Mouse (Mus musculus) embryonic fibroblast, embryonic 13.5 days (primary cell): ENCODE measurements around the gene Idh3a.

ENCODE experiments used
- CTCF ChIP-seq: IDR thresholded peaks from 2 replicates; pipeline ENCODE4 v1.5.1; 2011; ENCODE audit warnings: mild to moderate bottlenecking, control low read depth, low read length, moderate library complexity, borderline replicate concordance; ENCODE audit not compliant: insufficient read depth
- POLR2A ChIP-seq: IDR thresholded peaks from 2 replicates; pipeline ENCODE4 v1.6.1; 2011; ENCODE audit warnings: low read depth, mild to moderate bottlenecking, control low read depth, low read length, moderate library complexity

DNA sequence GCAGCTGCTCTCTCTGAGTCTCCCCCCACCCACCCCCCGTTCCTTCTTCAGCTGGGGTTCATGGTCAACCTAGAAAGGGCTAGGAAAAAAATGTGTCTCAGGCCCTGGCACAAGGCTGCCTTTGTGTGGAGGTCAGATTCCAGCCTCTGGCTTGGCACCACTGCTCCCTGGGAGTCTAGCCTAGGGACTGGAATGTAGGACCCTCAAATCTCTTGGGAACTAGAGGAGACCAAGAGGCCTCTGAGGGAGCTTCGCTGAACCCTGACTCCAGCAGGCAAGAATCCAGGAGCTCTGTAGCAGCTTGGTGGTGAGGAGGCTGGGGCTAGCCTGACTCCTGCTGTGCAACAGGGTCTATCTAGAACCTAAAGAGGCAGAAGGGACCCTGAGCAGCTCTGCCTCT lies 53.1 kb downstream of the Idh3a start:
- TF ChIP-seq CTCF: no peak
- TF ChIP-seq POLR2A: no peak
